Mouse (Mus musculus): ENCODE results near the gene Rgs16. TPM values are rescaled to one million over a fixed set of nuclear protein-coding genes. Genes with fewer than 3 reads are reported as not detected.

The Rgs16 gene
- polyA plus RNA-seq, 1 experiment = 3.1 TPM

DNA sequence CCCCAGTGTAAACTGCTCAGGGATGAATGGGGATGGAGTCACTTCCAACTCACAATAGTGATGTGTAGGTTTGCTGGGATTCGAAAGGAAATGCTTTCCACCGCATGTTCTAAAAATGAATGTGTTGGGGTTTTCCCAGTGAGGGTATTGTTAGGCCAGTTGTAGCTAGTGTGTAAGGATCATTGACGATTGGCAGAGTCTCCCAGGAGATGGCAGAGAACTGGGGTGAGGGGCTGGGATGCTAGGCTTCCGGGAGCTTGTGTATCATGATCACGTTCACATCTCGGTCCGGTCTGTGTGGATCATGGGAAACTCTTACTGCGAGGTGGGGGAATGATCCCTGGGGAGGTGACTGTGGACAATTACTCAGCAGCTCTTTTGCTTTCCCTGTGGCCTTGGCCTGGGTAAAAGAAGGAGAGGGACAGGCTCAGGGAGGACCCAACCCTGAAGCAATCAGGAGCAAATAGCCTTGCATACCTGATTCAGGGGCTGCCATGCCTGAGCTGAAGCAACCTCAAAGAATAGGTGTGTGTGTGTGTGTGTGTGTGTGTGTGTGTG lies 37.2 kb upstream of the Rgs16 start:
- Histone ChIP-seq H3K4me3 (ENCODE audit: control insufficient read depth, insufficient read depth, low read length) (no peak overlapping the region), H3K36me3 (ENCODE audit: control insufficient read depth, insufficient read depth, low read length) (no peaks in the 10 kb centered on the region), H3K27me3 (ENCODE audit: control insufficient read depth, insufficient read depth, low read length) (no peaks in the 10 kb centered on the region), H3K4me1 (replicated peaks; ENCODE audit: control insufficient read depth, insufficient read depth, low read length) (peaks cover 8% of the 10 kb centered on the region; the same call in 1 of the 2 replicates), H3K27ac (ENCODE audit: control insufficient read depth, insufficient read depth, low read length) (no peak overlapping the region)
- 91% methylated on average over 8 of the region's 8 CpGs for WGBS
- no peak for DNase-seq
- TF ChIP-seq CTCF (IDR thresholded peaks at IDR 0.05; ENCODE audit: borderline replicate concordance, control insufficient read depth, extremely low read depth, insufficient read depth, low read length, poor library complexity) = no peak

DNA sequence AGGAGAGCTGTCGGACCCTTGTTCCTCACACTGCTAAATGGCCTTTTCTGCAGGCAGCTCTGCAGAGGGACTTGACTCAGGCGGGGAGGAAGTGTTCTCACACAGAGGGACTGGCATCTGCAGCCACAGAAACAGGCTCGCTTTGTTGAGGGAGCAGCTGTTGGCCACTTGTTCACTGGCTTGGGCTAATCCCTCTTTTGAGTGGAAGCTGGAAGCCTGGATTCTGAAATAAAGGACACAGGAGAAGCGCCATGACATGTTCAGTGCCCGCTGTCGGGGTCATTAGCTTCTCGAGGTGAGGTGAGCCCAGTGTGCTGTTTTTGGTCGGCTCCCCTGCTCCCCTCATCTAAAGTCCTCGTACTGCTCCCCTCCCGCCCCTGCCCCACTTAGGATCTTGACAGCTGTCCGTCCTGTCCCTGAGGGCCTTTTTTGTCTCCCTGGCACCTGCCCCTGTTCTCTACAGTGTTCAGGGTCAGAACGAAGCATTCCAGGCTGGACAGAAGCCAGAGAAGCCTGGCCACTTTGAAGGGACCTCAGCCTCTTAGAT lies 36.6 kb upstream of the Rgs16 start:
- no peak for TF ChIP-seq POLR2A (IDR thresholded peaks at IDR 0.05; ENCODE audit: control insufficient read depth, extremely low read depth, insufficient read depth, low read length, poor library complexity)
- TF ChIP-seq CTCF (IDR thresholded peaks at IDR 0.05; ENCODE audit: borderline replicate concordance, control insufficient read depth, extremely low read depth, insufficient read depth, low read length, poor library complexity) = no peak
- DNase-seq = no peak
- Histone ChIP-seq H3K36me3 (ENCODE audit: control insufficient read depth, insufficient read depth, low read length) (no peaks in the 10 kb centered on the region), H3K4me1 (replicated peaks; ENCODE audit: control insufficient read depth, insufficient read depth, low read length) (peaks cover 8% of the 10 kb centered on the region; the same call in 1 of the 2 replicates), H3K27ac (ENCODE audit: control insufficient read depth, insufficient read depth, low read length) (no peak overlapping the region), H3K4me3 (ENCODE audit: control insufficient read depth, insufficient read depth, low read length) (no peak overlapping the region), H3K27me3 (ENCODE audit: control insufficient read depth, insufficient read depth, low read length) (no peaks in the 10 kb centered on the region)
- WGBS = 54% methylated on average over 12 of the region's 12 CpGs

DNA sequence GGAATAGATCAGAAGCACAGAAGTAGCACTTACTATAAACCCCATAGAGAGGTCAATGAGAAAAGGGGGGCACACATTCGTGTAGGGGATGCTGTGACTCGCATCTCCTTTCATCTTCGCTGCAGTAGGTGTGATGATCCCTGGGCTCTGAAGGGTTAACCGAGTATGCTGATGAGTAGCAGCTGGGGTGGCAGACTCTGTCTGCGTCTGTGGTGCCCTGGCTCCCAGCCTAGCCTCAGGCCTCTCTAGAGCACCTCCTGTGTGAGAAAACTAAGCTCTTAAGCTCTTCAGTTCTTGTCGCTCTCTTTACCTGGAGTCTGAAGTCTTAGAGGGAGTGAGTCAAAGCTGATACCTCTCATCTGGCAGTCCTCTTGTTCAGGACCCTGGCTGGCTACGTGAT lies 36.0 kb upstream of the Rgs16 start:
- TF ChIP-seq POLR2A (IDR thresholded peaks at IDR 0.05; ENCODE audit: control insufficient read depth, extremely low read depth, insufficient read depth, low read length, poor library complexity) (no peak), CTCF (IDR thresholded peaks at IDR 0.05; ENCODE audit: borderline replicate concordance, control insufficient read depth, extremely low read depth, insufficient read depth, low read length, poor library complexity) (no peak)
- no peak for DNase-seq
- 75% methylated on average over 7 of the region's 7 CpGs for WGBS
- Histone ChIP-seq H3K27me3 (ENCODE audit: control insufficient read depth, insufficient read depth, low read length) (no peaks in the 10 kb centered on the region), H3K27ac (ENCODE audit: control insufficient read depth, insufficient read depth, low read length) (no peak overlapping the region), H3K4me3 (ENCODE audit: control insufficient read depth, insufficient read depth, low read length) (no peak overlapping the region), H3K4me1 (replicated peaks; ENCODE audit: control insufficient read depth, insufficient read depth, low read length) (peaks cover 8% of the 10 kb centered on the region; the same call in 1 of the 2 replicates), H3K36me3 (ENCODE audit: control insufficient read depth, insufficient read depth, low read length) (no peaks in the 10 kb centered on the region)

DNA sequence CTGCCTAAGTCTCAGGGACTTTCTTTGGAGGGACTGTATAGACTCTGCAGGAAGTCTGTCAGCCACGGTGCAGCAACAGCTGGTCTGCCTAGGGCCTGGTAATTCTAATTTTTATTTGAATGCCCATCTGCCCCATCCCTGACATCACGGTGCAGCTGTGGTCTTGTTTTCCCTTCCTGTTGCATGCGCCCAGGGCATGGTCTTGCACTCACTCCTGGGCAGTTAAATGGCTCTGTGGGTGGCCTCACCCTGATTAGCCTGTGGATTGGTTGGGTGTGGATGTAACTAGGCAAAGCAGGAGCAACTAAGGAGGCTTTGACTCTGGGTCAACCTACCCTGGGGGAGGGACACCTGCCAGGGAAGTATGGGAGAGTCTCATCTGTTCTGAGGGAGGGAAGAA lies 35.2 kb upstream of the Rgs16 start:
- H3K36me3 ChIP-seq (ENCODE audit: control insufficient read depth, insufficient read depth, low read length) = no peaks in the 10 kb centered on the region
- no peak for DNase-seq
- H3K4me1 ChIP-seq (replicated peaks; ENCODE audit: control insufficient read depth, insufficient read depth, low read length) = peaks cover 10% of the 10 kb centered on the region; the same call in 1 of the 2 replicates
- H3K4me3 ChIP-seq (ENCODE audit: control insufficient read depth, insufficient read depth, low read length) = no peak overlapping the region
- H3K27ac ChIP-seq (ENCODE audit: control insufficient read depth, insufficient read depth, low read length) = no peak overlapping the region
- no peaks in the 10 kb centered on the region for H3K27me3 ChIP-seq (ENCODE audit: control insufficient read depth, insufficient read depth, low read length)
- TF ChIP-seq CTCF (IDR thresholded peaks at IDR 0.05; ENCODE audit: borderline replicate concordance, control insufficient read depth, extremely low read depth, insufficient read depth, low read length, poor library complexity) (no peak), POLR2A (IDR thresholded peaks at IDR 0.05; ENCODE audit: control insufficient read depth, extremely low read depth, insufficient read depth, low read length, poor library complexity) (no peak)
- 65% methylated on average over 3 of the region's 3 CpGs for WGBS

DNA sequence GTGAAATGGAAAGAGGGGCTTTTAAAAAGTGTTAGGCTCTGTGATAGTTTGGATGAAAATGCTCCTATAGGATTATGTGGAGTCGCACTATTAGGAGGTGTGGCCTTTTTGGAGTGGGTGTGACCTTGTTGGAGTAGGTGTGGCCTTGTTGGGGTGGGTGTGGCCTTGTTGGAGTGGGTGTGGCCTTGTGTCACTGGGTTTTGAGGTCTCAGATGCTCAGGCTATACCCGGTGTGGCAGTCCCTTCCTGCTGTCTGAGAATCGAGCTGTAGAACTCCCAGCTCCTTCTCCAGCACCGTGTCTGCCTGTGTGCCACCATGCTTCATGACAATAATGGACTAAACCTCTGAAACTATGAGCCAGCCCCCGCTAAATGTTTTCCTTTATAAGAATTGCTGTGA lies 31.5 kb upstream of the Rgs16 start:
- Histone ChIP-seq H3K4me3 (ENCODE audit: control insufficient read depth, insufficient read depth, low read length) (no peak overlapping the region), H3K36me3 (ENCODE audit: control insufficient read depth, insufficient read depth, low read length) (no peaks in the 10 kb centered on the region), H3K27ac (ENCODE audit: control insufficient read depth, insufficient read depth, low read length) (no peak overlapping the region), H3K4me1 (replicated peaks; ENCODE audit: control insufficient read depth, insufficient read depth, low read length) (0 out of 2 replicates have a peak, but pooled peaks cover 2% of the 10 kb centered on the region), H3K27me3 (ENCODE audit: control insufficient read depth, insufficient read depth, low read length) (no peaks in the 10 kb centered on the region)
- TF ChIP-seq POLR2A (IDR thresholded peaks at IDR 0.05; ENCODE audit: control insufficient read depth, extremely low read depth, insufficient read depth, low read length, poor library complexity) (no peak), CTCF (IDR thresholded peaks at IDR 0.05; ENCODE audit: borderline replicate concordance, control insufficient read depth, extremely low read depth, insufficient read depth, low read length, poor library complexity) (no peak)
- no peak for DNase-seq
- 94% methylated on average over 5 of the region's 5 CpGs for WGBS

DNA sequence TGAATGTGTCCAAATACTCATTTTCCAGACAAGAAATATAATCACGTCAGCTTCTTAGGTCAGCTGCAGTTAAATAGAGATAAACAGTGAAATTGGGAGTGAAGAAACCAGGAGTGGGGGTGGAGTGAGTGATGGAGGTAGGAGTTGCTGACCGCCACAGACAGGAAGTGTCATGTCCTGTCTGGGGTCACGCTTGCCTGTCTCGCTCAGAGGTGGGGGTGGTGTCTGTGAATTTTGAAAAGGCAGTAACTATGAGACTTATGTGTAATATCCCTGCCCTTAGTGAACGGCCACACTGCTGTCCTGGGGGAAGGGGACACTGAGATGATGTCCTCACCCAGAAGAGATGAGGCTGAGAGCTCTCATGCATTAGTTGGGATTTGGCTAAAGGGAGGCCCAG lies 30.7 kb upstream of the Rgs16 start:
- 0 out of 2 replicates have a peak, but pooled peaks cover 2% of the 10 kb centered on the region for H3K4me1 ChIP-seq (replicated peaks; ENCODE audit: control insufficient read depth, insufficient read depth, low read length)
- H3K27me3 ChIP-seq (ENCODE audit: control insufficient read depth, insufficient read depth, low read length) = no peaks in the 10 kb centered on the region
- DNase-seq = no peak
- no peak overlapping the region for H3K27ac ChIP-seq (ENCODE audit: control insufficient read depth, insufficient read depth, low read length)
- no peak for TF ChIP-seq CTCF (IDR thresholded peaks at IDR 0.05; ENCODE audit: borderline replicate concordance, control insufficient read depth, extremely low read depth, insufficient read depth, low read length, poor library complexity)
- no peak for TF ChIP-seq POLR2A (IDR thresholded peaks at IDR 0.05; ENCODE audit: control insufficient read depth, extremely low read depth, insufficient read depth, low read length, poor library complexity)
- WGBS = 42% methylated on average over 5 of the region's 5 CpGs
- H3K36me3 ChIP-seq (ENCODE audit: control insufficient read depth, insufficient read depth, low read length) = no peaks in the 10 kb centered on the region
- H3K4me3 ChIP-seq (ENCODE audit: control insufficient read depth, insufficient read depth, low read length) = no peak overlapping the region
